Mouse (Mus musculus) neural tube, embryonic 12.5 days (tissue): ENCODE data around the gene Angptl8. TPM values are rescaled to one million over a fixed set of nuclear protein-coding genes. Genes with fewer than 3 reads are reported as not detected.
A peak's percentile ranks its signal among the peaks of the same experiment; 100 is the strongest.
"Not testable (repeated sequence)": the region's sequence is repeated elsewhere in the genome, so short reads cannot be mapped to it uniquely, and the experiment has no call there.

Source experiments
- ATAC-seq: fragments of 200-750 bp; cut with Nextera tagmentation; 2 replicates; pipeline ENCODE4 v1.8.0; 2017; ENCODE audit warnings: low read depth, mild to moderate bottlenecking, moderate TSS enrichment, moderate library complexity; ENCODE audit not compliant: low FRiP score
- H3K27ac ChIP-seq: fragments of 300-500 bp; sonication (generic); 2 replicates; pipeline ENCODE4 v1.5.1; 2016
- H3K27me3 ChIP-seq: fragments of 300-500 bp; sonication (generic); replicated peaks from 2 replicates; pipeline ENCODE4 v1.6.1; 2016; ENCODE audit warnings: mild to moderate bottlenecking
- H3K36me3 ChIP-seq: fragments of 300-500 bp; sonication (generic); 2 replicates; pipeline ENCODE4 v1.6.1; 2016; ENCODE audit warnings: mild to moderate bottlenecking
- H3K4me1 ChIP-seq: fragments of 300-500 bp; sonication (generic); 2 replicates; pipeline ENCODE4 v1.6.1; 2016
- H3K4me2 ChIP-seq: fragments of 300-500 bp; sonication (generic); replicated peaks from 2 replicates; pipeline ENCODE4 v1.6.1; 2016; ENCODE audit warnings: mild to moderate bottlenecking
- H3K4me3 ChIP-seq: fragments of 300-500 bp; sonication (generic); 2 replicates; pipeline ENCODE4 v1.5.1; 2016
- H3K9ac ChIP-seq: fragments of 300-500 bp; sonication (generic); 2 replicates; pipeline ENCODE4 v1.6.1; 2016; ENCODE audit warnings: mild to moderate bottlenecking
- H3K9me3 ChIP-seq: fragments of 300-500 bp; sonication (generic); 2 replicates; pipeline ENCODE4 v1.6.1; 2016; ENCODE audit warnings: mild to moderate bottlenecking
- WGBS: fragments of 180-500 bp; shearing (Covaris S2); methylation state at CpG from one replicate; pipeline ENCODE4 v1.1.7; 2016; 5-methylcytosine and 5-hydroxymethylcytosine counted together
- polyA plus RNA-seq: library from polyadenylated mRNA; unstranded; fragments of >200 nt; fragmentation: Nextera tagmentation; extraction: Ambion mirVana; gene quantifications from 2 replicates; pipeline ENCODE4 v1.2.1, GENCODE M21; 2016

The Angptl8 gene
- polyA plus RNA-seq = 0.53 TPM in 1 of 2 replicates, not detected in the other

DNA sequence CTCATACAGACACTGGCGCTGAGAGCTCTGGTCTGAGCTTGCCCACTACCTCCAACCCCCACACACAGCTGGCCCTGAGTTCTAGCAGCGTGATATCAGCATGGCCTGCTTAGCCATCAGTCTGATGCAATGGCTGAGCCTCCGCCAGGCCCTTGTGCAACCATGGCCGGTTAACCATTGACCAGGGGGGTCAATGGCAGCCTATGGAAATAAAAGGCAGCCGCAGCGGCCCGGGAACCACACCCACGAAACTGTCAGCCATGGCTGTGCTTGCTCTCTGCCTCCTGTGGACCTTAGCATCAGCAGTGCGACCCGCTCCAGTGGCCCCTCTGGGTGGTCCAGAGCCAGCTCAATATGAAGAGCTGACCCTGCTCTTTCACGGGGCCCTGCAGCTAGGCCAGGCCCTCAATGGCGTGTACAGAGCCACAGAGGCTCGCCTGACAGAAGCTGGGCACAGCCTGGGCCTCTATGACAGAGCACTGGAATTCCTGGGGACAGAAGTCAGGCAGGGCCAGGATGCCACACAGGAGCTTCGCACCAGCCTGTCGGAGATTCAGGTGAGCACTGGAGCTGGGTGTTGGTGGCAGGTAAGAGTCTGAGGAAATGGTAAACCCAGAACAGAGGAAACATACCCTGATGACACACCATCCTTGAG is at the start of gene Angptl8:
Angptl8 (plus strand) TSS at position 253 of the 655 bp plus-strand sequence.
- 59% methylated on average over 15 of the region's 15 CpGs for WGBS
- H3K4me3 ChIP-seq = no peak within 1 kb of the TSS
- H3K27me3 ChIP-seq = no peaks in the 10 kb centered on the region
- ATAC-seq = no peak
- H3K27ac ChIP-seq = no peak within 1 kb of the TSS
- H3K4me2 ChIP-seq = no peak within 1 kb of the TSS
- H3K9ac ChIP-seq = 0 out of 2 replicates have a peak within 1 kb of the TSS, but pooled peaks have one; percentile 13
- no peaks in the 10 kb centered on the region for H3K9me3 ChIP-seq
- no peaks in the 10 kb centered on the region for H3K4me1 ChIP-seq
- H3K36me3 ChIP-seq = 0 out of 2 replicates have a peak, but pooled peaks cover 11% of the 10 kb centered on the region

DNA sequence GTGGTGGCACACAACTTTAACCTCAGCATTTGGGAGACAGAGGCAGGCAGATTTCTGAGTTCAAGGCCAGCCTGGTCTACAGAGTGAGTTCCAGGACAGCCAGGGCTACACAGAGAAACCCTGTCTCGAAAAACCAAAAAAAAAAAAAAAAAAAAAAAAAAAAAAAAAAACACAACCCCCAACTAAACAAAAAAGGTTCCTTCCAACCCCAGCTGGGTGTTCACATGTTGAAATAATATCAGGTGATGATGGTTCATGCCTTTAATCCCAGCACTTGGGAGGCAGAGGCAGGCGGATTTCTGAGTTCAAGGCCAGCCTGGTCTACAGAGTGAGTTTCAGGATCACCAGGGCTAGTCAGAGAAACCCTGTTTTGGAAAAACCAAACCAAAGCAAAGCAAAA is 49.0 kb upstream of the Angptl8 start:
- H3K9me3 ChIP-seq, H3K36me3 ChIP-seq, H3K4me1 ChIP-seq, H3K9ac ChIP-seq, H3K4me2 ChIP-seq, H3K27me3 ChIP-seq, H3K27ac ChIP-seq, ATAC-seq, H3K4me3 ChIP-seq: not testable (repeated sequence)
- WGBS = 73% methylated on average over 2 of the region's 2 CpGs

DNA sequence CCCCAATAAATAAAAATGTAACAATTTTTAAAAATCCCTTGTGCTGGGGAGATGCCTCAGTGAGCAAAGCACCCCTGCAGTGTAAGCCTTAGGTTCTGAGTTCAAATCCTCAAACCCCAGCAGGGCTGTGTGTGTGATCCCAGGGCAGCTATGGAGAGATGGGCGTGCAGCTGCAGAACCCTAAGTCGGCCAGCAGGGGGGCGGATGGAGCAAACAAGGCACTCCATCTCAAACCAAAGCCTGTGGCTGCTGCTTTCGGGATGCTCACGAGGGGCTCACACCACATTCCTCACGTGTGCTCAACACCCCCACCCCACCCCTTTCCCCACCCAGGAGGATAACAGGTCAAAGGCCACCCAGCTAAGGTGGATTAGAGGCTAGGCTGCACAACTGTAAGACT is 48.4 kb upstream of the Angptl8 start:
- Histone ChIP-seq H3K36me3 (no peaks in the 10 kb centered on the region), H3K4me1 (0 out of 2 replicates have a peak, but pooled peaks cover 3% of the 10 kb centered on the region), H3K9me3 (no peaks in the 10 kb centered on the region), H3K27me3 (no peaks in the 10 kb centered on the region), H3K9ac (no peak overlapping the region), H3K27ac (no peak overlapping the region), H3K4me2 (peak overlapping the region; percentile 26), H3K4me3 (no peak overlapping the region)
- WGBS = 8% methylated on average over 6 of the region's 6 CpGs
- ATAC-seq = peak; percentile 63; the same call in 1 of the 2 replicates

DNA sequence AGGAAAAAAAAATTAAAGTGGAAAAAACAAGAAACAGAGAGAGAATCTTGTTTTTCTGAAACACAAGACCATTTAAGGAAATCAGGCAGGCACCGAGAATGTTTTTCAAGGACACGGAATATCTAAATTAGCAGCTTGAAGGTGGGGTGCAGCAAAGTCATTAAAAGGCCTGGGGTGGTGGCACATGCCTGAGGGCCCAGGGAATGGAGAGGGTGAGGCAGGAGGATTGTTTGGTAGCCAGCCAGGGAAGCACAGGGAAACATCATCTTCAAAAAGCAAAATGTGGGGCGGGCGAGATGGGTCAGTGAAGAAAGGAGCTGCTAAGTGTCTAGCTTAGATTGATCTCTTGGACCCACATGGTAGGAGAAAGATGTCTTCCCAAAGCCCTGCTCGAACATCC is 47.7 kb upstream of the Angptl8 start:
- Histone ChIP-seq H3K4me3 (no peak overlapping the region), H3K4me1 (0 out of 2 replicates have a peak, but pooled peaks cover 3% of the 10 kb centered on the region), H3K27me3 (no peaks in the 10 kb centered on the region), H3K36me3 (no peaks in the 10 kb centered on the region), H3K27ac (no peak overlapping the region), H3K9me3 (no peaks in the 10 kb centered on the region), H3K4me2 (no peak overlapping the region), H3K9ac (no peak overlapping the region)
- 85% methylated on average over 5 of the region's 5 CpGs for WGBS
- ATAC-seq = no peak

DNA sequence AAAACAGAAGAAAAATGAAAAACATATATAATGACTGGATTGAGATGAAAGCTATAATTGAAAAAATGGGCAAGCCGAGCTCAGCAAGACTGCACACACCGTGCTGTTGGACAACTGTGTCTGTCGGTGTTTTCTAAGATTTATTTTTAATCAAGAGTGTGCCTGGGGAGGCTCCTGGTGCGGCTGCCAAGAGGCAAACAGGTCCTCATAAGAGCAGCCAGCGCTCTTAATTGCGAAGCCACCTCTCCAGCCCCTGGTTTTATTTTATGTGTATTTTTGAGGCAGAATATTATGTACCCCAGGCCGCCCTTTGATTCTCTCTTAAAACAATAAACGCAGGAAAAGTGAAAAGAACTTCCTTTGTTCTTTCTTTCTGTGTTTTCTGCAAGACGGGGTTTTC is 47.1 kb upstream of the Angptl8 start:
- H3K4me3 ChIP-seq = no peak overlapping the region
- H3K27ac ChIP-seq = no peak overlapping the region
- 0 out of 2 replicates have a peak, but pooled peaks cover 3% of the 10 kb centered on the region for H3K4me1 ChIP-seq
- H3K27me3 ChIP-seq = no peaks in the 10 kb centered on the region
- no peak overlapping the region for H3K4me2 ChIP-seq
- WGBS = 76% methylated on average over 9 of the region's 9 CpGs
- no peak overlapping the region for H3K9ac ChIP-seq
- no peaks in the 10 kb centered on the region for H3K36me3 ChIP-seq
- ATAC-seq = no peak
- no peaks in the 10 kb centered on the region for H3K9me3 ChIP-seq

DNA sequence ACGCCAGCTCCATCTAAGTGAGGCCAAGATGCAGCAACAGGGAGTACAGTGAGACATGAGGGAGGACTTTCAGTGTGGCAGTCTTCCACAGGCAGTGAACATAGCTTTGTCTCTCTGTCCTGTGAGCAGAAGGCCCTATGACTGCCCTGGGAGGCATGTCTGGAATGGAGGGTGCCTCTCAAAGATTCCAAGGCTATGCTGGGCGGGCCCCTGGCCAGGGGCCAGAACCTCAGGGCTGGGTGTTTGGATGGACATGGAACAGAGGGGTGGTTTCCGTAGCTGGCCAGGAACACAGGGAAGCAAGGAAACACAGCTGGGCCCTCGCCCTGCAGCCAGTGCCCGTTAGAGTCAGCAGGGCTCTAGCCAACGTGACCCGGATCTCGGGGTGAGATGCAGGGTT is 43.4 kb upstream of the Angptl8 start:
- ATAC-seq = no peak
- Histone ChIP-seq H3K4me2 (no peak overlapping the region), H3K9me3 (no peaks in the 10 kb centered on the region), H3K27ac (no peak overlapping the region), H3K4me1 (0 out of 2 replicates have a peak, but pooled peaks cover 3% of the 10 kb centered on the region), H3K27me3 (no peaks in the 10 kb centered on the region), H3K9ac (no peak overlapping the region), H3K36me3 (peaks cover 19% of the 10 kb centered on the region), H3K4me3 (no peak overlapping the region)
- WGBS = 87% methylated on average over 8 of the region's 8 CpGs

DNA sequence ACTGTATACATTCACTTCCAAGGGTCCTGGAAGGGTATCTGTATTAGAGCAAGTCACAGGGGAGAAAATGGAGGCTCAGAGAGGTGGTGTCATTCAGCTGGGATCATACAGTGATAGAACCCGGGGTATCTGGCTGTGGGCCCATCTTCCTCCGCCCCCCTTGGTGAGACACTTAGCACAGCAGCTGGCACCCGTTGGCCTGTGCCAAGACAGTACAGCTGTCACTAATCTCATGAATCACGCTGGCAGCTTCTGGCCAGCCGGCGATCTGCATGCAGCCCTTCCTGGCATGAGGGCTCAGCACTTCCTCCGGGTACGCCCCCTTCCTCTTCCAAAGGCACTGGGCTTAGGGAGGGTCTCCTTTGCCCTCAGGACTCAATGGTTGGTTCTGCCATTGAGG is 42.7 kb upstream of the Angptl8 start:
- peak; percentile 62; the same call in 1 of the 2 replicates for ATAC-seq
- Histone ChIP-seq H3K4me1 (peaks cover 1% of the 10 kb centered on the region; the same call in 1 of the 2 replicates), H3K9ac (no peak overlapping the region), H3K4me2 (no peak overlapping the region), H3K27ac (no peak overlapping the region), H3K27me3 (no peaks in the 10 kb centered on the region), H3K9me3 (no peaks in the 10 kb centered on the region), H3K36me3 (peaks cover 19% of the 10 kb centered on the region), H3K4me3 (no peak overlapping the region)
- WGBS = 63% methylated on average over 8 of the region's 8 CpGs

DNA sequence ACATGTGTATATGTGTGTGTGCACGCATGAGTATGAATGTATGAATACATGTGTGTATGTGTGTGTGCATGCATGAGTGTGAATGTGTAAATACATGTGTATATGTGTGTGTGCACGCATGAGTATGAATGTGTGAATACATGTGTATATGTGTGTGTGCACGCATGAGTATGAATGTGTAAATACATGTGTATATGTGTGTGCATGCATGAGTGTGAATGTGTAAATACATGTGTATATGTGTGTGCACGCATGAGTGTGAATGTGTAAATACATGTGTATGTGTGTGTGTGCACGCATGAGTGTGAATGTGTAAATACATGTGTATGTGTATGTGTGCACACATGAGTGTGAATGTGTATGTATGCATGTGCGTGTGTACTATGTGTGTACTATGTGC is 41.8 kb upstream of the Angptl8 start:
- WGBS = 97% methylated on average over 6 of the region's 6 CpGs
- ATAC-seq, H3K4me2 ChIP-seq, H3K9ac ChIP-seq, H3K27ac ChIP-seq, H3K9me3 ChIP-seq, H3K4me1 ChIP-seq, H3K27me3 ChIP-seq, H3K4me3 ChIP-seq: not testable (repeated sequence)
- H3K36me3 ChIP-seq = peaks cover 19% of the 10 kb centered on the region

DNA sequence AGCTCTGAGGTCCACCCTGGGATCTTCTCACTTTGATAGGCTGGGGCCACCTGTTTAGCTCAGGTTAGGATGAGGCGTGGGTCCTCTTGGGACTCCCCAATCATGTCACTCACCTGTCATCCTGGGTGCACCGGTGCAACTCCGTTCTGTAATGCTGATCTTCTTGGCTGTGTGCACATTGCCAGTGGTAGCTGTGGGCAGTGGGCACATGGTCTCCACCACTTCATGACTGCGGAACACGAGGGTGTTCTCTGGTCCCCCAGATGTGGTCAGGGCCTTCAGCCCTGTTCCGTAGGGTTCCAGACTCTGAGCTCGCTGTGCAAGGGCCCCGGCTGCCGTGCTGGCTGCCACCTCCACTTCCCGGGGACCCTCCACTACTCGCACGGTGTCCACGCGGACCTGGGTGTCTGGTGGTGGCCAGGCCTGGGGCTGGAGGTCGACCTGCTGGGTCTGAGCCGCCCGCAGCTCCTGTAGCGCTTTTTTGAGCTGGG is 40.9 kb upstream of the Angptl8 start:
- no peak for ATAC-seq
- peaks cover 10% of the 10 kb centered on the region for H3K4me1 ChIP-seq
- peaks cover 19% of the 10 kb centered on the region for H3K36me3 ChIP-seq
- no peaks in the 10 kb centered on the region for H3K27me3 ChIP-seq
- H3K9me3 ChIP-seq = no peaks in the 10 kb centered on the region
- WGBS = 92% methylated on average over 18 of the region's 18 CpGs
- H3K27ac ChIP-seq = no peak overlapping the region
- H3K4me2 ChIP-seq = no peak overlapping the region
- H3K9ac ChIP-seq = no peak overlapping the region
- no peak overlapping the region for H3K4me3 ChIP-seq

DNA sequence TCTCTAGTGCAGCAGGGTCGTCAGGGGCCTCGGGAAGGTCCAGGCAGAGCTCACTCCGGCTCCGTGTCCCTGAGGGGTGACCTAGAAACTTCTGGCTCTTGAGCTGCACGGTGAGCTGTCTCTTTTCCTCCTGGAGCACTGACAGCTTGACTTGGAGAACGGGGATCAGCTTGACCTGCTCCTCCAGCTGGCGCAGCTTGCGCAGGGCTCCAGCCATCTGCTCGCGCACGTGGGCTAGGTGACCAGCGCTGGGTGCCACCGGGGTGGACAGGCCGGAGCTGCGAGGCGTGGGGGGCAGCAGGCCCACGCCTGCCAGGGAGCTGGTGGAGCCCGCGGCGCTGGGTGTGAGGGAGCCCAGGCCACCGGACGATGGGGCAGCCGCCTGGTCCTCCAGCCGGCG is 40.4 kb upstream of the Angptl8 start:
- no peak for ATAC-seq
- no peak overlapping the region for H3K9ac ChIP-seq
- H3K4me1 ChIP-seq = peaks cover 10% of the 10 kb centered on the region
- no peak overlapping the region for H3K4me2 ChIP-seq
- H3K27me3 ChIP-seq = no peaks in the 10 kb centered on the region
- H3K36me3 ChIP-seq = peaks cover 19% of the 10 kb centered on the region
- H3K27ac ChIP-seq = no peak overlapping the region
- 97% methylated on average over 25 of the region's 25 CpGs for WGBS
- H3K4me3 ChIP-seq = no peak overlapping the region
- H3K9me3 ChIP-seq = no peaks in the 10 kb centered on the region

DNA sequence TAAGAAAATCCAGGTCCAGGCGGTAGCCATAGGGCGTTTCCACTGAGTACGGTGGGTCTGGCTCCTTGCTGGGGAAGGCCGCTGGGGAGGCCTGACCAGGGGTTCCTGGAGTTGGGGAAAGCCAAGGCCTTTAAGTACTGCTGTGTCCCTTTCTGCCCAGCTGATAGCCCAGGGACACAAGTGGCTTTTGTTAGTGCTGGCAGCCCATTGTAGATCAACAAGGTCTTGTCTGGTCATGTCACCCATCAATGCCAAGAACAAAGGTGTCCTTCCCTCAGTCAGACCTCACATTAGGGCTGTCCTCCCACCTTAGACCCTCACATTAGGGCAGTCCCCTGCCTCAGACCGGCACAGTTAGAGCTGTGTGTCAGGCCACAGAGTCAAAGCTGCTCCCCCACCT is 39.7 kb upstream of the Angptl8 start:
- H3K27ac ChIP-seq = no peak overlapping the region
- H3K4me2 ChIP-seq = peak overlapping the region; percentile 27; the same call in 1 of the 2 replicates
- WGBS = 81% methylated on average over 5 of the region's 5 CpGs
- ATAC-seq = no peak
- H3K9me3 ChIP-seq = no peaks in the 10 kb centered on the region
- H3K4me3 ChIP-seq = no peak overlapping the region
- no peaks in the 10 kb centered on the region for H3K27me3 ChIP-seq
- H3K9ac ChIP-seq = no peak overlapping the region
- H3K36me3 ChIP-seq = peaks cover 19% of the 10 kb centered on the region
- H3K4me1 ChIP-seq = peaks cover 10% of the 10 kb centered on the region

DNA sequence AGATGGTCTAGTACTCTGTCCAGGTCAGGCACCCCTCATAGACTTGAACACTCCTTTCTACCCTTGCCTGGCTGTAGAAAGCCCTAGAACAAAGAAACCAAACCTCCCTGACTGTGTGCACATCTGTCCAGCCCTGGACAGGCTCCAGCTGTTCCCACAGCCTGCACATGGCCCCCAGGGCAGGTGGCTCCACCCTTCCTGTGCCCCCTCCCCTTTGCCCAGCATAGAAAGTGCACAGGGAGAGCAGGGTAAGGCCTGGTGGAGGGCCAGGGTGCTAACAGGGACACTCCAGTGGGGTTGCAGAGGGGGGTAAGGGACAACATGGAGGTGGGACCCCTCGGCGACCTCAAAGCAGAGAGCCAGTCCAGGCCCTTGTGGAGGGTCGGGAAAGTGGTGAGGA is 39.1 kb upstream of the Angptl8 start:
- Histone ChIP-seq H3K4me3 (no peak overlapping the region), H3K9me3 (no peaks in the 10 kb centered on the region), H3K27ac (no peak overlapping the region), H3K4me1 (peaks cover 10% of the 10 kb centered on the region), H3K9ac (peak overlapping the region; percentile 5; the same call in 1 of the 2 replicates), H3K36me3 (peaks cover 23% of the 10 kb centered on the region), H3K27me3 (no peaks in the 10 kb centered on the region), H3K4me2 (peak overlapping the region; percentile 78)
- 65% methylated on average over 3 of the region's 3 CpGs for WGBS
- ATAC-seq = no peak

DNA sequence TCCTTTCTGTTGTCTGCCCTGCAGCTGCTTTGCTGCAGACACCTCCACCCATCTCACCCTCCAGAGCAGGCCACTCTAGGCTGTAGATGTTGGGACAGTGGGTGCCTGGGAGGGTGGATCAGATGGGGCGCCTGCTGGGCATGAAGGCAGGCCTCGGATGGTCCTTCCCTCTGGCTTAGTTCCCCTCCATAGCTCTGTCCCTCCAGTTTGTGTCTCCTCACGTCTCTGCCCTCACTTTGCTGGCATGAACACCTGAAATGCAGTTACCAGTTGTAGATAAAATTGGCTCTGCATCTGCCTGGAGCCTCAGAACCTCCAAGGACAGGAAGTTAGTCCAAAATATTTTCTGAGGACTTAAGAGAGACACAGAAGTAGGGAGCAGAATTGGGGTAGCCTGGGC is 38.4 kb upstream of the Angptl8 start:
- Histone ChIP-seq H3K4me1 (peaks cover 10% of the 10 kb centered on the region), H3K9me3 (no peaks in the 10 kb centered on the region), H3K9ac (no peak overlapping the region), H3K27ac (no peak overlapping the region), H3K36me3 (peaks cover 23% of the 10 kb centered on the region), H3K4me3 (no peak overlapping the region), H3K4me2 (peak overlapping the region; percentile 78; the same call in 1 of the 2 replicates), H3K27me3 (no peaks in the 10 kb centered on the region)
- no peak for ATAC-seq
- 79% methylated on average over 3 of the region's 3 CpGs for WGBS
